Mouse (Mus musculus): ENCODE results near the gene Polr1b. TPM values are rescaled to one million over a fixed set of nuclear protein-coding genes. Genes with fewer than 3 reads are reported as not detected.

The Polr1b gene
- polyA plus RNA-seq, 1 experiment from 2014 or later, result 27.2 TPM

GRCm38 (mm10) chr2:129081097-129081496 lies 19.7 kb upstream of the Polr1b start:
- no peaks in the 10 kb centered on the region for H3K4me1 ChIP-seq
- no peak overlapping the region for H3K4me3 ChIP-seq
- H3K9ac ChIP-seq (replicated peaks), result no peak overlapping the region
- H3K27me3 ChIP-seq, result no peaks in the 10 kb centered on the region
- H3K4me2 ChIP-seq (replicated peaks), result no peak overlapping the region
- no peak for ATAC-seq (ENCODE audit: low FRiP score, low read depth)
- WGBS, result 78% methylated on average over 13 of the region's 13 CpGs
- H3K36me3 ChIP-seq, result peaks cover 50% of the 10 kb centered on the region
- H3K9me3 ChIP-seq, result no peaks in the 10 kb centered on the region
- H3K27ac ChIP-seq (replicated peaks), result no peak overlapping the region

GRCm38 (mm10) chr2:129083514-129083913 lies 17.3 kb upstream of the Polr1b start:
- no peaks in the 10 kb centered on the region for H3K9me3 ChIP-seq
- no peak overlapping the region for H3K9ac ChIP-seq (replicated peaks)
- H3K4me2 ChIP-seq (replicated peaks), result no peak overlapping the region
- no peaks in the 10 kb centered on the region for H3K27me3 ChIP-seq
- H3K4me3 ChIP-seq, result no peak overlapping the region
- ATAC-seq (ENCODE audit: low FRiP score, low read depth), result no peak
- peaks cover 37% of the 10 kb centered on the region for H3K36me3 ChIP-seq
- H3K4me1 ChIP-seq, result no peaks in the 10 kb centered on the region
- 90% methylated on average over 5 of the region's 5 CpGs for WGBS
- no peak overlapping the region for H3K27ac ChIP-seq (replicated peaks)

GRCm38 (mm10) chr2:129084959-129085358 lies 15.8 kb upstream of the Polr1b start:
- peaks cover 44% of the 10 kb centered on the region for H3K36me3 ChIP-seq
- 51% methylated on average over 2 of the region's 2 CpGs for WGBS

GRCm38 (mm10) chr2:129087520-129087919 lies 13.3 kb upstream of the Polr1b start:
- no peaks in the 10 kb centered on the region for H3K27me3 ChIP-seq
- no peak overlapping the region for H3K9ac ChIP-seq (replicated peaks)
- H3K9me3 ChIP-seq, result no peaks in the 10 kb centered on the region
- no peak overlapping the region for H3K27ac ChIP-seq (replicated peaks)
- peaks cover 53% of the 10 kb centered on the region for H3K36me3 ChIP-seq
- 93% methylated on average over 1 of the region's 1 CpGs for WGBS
- ATAC-seq (ENCODE audit: low FRiP score, low read depth), result no peak
- H3K4me3 ChIP-seq, result no peak overlapping the region
- H3K4me1 ChIP-seq, result no peaks in the 10 kb centered on the region
- no peak overlapping the region for H3K4me2 ChIP-seq (replicated peaks)

More at GRCm38 (mm10) chr2:129084959-129085358, 15.8 kb upstream of the Polr1b start:
- Histone ChIP-seq H3K9me3 (no peaks in the 10 kb centered on the region), H3K27me3 (no peaks in the 10 kb centered on the region), H3K4me3 (no peak overlapping the region), H3K27ac (replicated peaks) (no peak overlapping the region), H3K4me1 (no peaks in the 10 kb centered on the region), H3K9ac (replicated peaks) (no peak overlapping the region), H3K4me2 (replicated peaks) (no peak overlapping the region)
- no peak for ATAC-seq (ENCODE audit: low FRiP score, low read depth)

- Histone ChIP-seq H3K27ac (replicated peaks) (no peak overlapping the region), H3K4me1 (no peaks in the 10 kb centered on the region), H3K9ac (replicated peaks) (no peak overlapping the region), H3K4me2 (replicated peaks) (no peak overlapping the region), H3K9me3 (no peaks in the 10 kb centered on the region), H3K27me3 (no peaks in the 10 kb centered on the region), H3K36me3 (peaks cover 69% of the 10 kb centered on the region), H3K4me3 (no peak overlapping the region)
- ATAC-seq (ENCODE audit: low FRiP score, low read depth), result no peak
- 90% methylated on average over 4 of the region's 4 CpGs for WGBS
Observed at GRCm38 (mm10) chr2:129090370-129090769, 10.4 kb upstream of the Polr1b start.

GRCm38 (mm10) chr2:129092810-129093209 lies 8.0 kb upstream of the Polr1b start:
- Histone ChIP-seq H3K9ac (replicated peaks) (no peak overlapping the region), H3K27me3 (no peaks in the 10 kb centered on the region)

GRCm38 (mm10) chr2:129093926-129094724 lies 6.7 kb upstream of the Polr1b start:
- no peaks in the 10 kb centered on the region for H3K4me1 ChIP-seq
- no peak overlapping the region for H3K4me2 ChIP-seq (replicated peaks)
- no peaks in the 10 kb centered on the region for H3K27me3 ChIP-seq
- WGBS, result 89% methylated on average over 18 of the region's 18 CpGs
- H3K9ac ChIP-seq (replicated peaks), result no peak overlapping the region
- no peak for ATAC-seq (ENCODE audit: low FRiP score, low read depth)
- H3K4me3 ChIP-seq, result no peak overlapping the region
- no peaks in the 10 kb centered on the region for H3K9me3 ChIP-seq
- H3K36me3 ChIP-seq, result peaks cover 49% of the 10 kb centered on the region
- H3K27ac ChIP-seq (replicated peaks), result no peak overlapping the region

More at GRCm38 (mm10) chr2:129092810-129093209, 8.0 kb upstream of the Polr1b start:
- H3K27ac ChIP-seq (replicated peaks), result no peak overlapping the region
- H3K4me2 ChIP-seq (replicated peaks), result no peak overlapping the region
- ATAC-seq (ENCODE audit: low FRiP score, low read depth), result no peak
- no peaks in the 10 kb centered on the region for H3K9me3 ChIP-seq
- peaks cover 60% of the 10 kb centered on the region for H3K36me3 ChIP-seq
- no peaks in the 10 kb centered on the region for H3K4me1 ChIP-seq
- WGBS, result 90% methylated on average over 12 of the region's 12 CpGs
- no peak overlapping the region for H3K4me3 ChIP-seq

- 96% methylated on average over 5 of the region's 5 CpGs for WGBS
- Histone ChIP-seq H3K9ac (replicated peaks) (no peak overlapping the region), H3K27ac (replicated peaks) (no peak overlapping the region), H3K9me3 (no peaks in the 10 kb centered on the region), H3K27me3 (no peaks in the 10 kb centered on the region), H3K4me1 (no peaks in the 10 kb centered on the region), H3K4me2 (replicated peaks) (no peak overlapping the region), H3K36me3 (peaks cover 69% of the 10 kb centered on the region), H3K4me3 (no peak overlapping the region)
- ATAC-seq (ENCODE audit: low FRiP score, low read depth), result no peak
Observed at GRCm38 (mm10) chr2:129112924-129113323, 12.1 kb downstream of the Polr1b start.

GRCm38 (mm10) chr2:129115706-129116367 lies 15.0 kb downstream of the Polr1b start:
- 94% methylated on average over 9 of the region's 9 CpGs for WGBS
- Histone ChIP-seq H3K27me3 (no peaks in the 10 kb centered on the region), H3K9ac (replicated peaks) (no peak overlapping the region), H3K4me3 (no peak overlapping the region), H3K4me2 (replicated peaks) (no peak overlapping the region), H3K36me3 (peaks cover 80% of the 10 kb centered on the region), H3K9me3 (no peaks in the 10 kb centered on the region), H3K4me1 (no peaks in the 10 kb centered on the region), H3K27ac (replicated peaks) (no peak overlapping the region)
- no peak for ATAC-seq (ENCODE audit: low FRiP score, low read depth)

- peaks cover 85% of the 10 kb centered on the region for H3K36me3 ChIP-seq
- 100% methylated on average over 1 of the region's 1 CpGs for WGBS
- no peak for ATAC-seq (ENCODE audit: low FRiP score, low read depth)
- no peak overlapping the region for H3K4me2 ChIP-seq (replicated peaks)
- no peak overlapping the region for H3K27ac ChIP-seq (replicated peaks)
- no peaks in the 10 kb centered on the region for H3K27me3 ChIP-seq
- H3K9me3 ChIP-seq, result no peaks in the 10 kb centered on the region
- H3K4me3 ChIP-seq, result no peak overlapping the region
- no peak overlapping the region for H3K9ac ChIP-seq (replicated peaks)
- H3K4me1 ChIP-seq, result no peaks in the 10 kb centered on the region
Observed at GRCm38 (mm10) chr2:129116368-129116739, 15.6 kb downstream of the Polr1b start.

- Histone ChIP-seq H3K9ac (replicated peaks) (no peak overlapping the region), H3K4me2 (replicated peaks) (no peak overlapping the region), H3K27ac (replicated peaks) (no peak overlapping the region), H3K9me3 (no peaks in the 10 kb centered on the region), H3K27me3 (no peaks in the 10 kb centered on the region), H3K36me3 (peaks cover 91% of the 10 kb centered on the region), H3K4me3 (no peak overlapping the region), H3K4me1 (no peaks in the 10 kb centered on the region)
- no peak for ATAC-seq (ENCODE audit: low FRiP score, low read depth)
- WGBS, result 92% methylated on average over 12 of the region's 12 CpGs
Observed at GRCm38 (mm10) chr2:129118061-129118460, 17.3 kb downstream of the Polr1b start.

- 96% methylated on average over 8 of the region's 8 CpGs for WGBS
- H3K27me3 ChIP-seq, result no peaks in the 10 kb centered on the region
- H3K36me3 ChIP-seq, result peaks cover 89% of the 10 kb centered on the region
- H3K9me3 ChIP-seq, result no peaks in the 10 kb centered on the region
- no peak overlapping the region for H3K4me2 ChIP-seq (replicated peaks)
- no peak overlapping the region for H3K4me3 ChIP-seq
- H3K9ac ChIP-seq (replicated peaks), result no peak overlapping the region
- H3K4me1 ChIP-seq, result no peaks in the 10 kb centered on the region
- no peak overlapping the region for H3K27ac ChIP-seq (replicated peaks)
- no peak for ATAC-seq (ENCODE audit: low FRiP score, low read depth)
Observed at GRCm38 (mm10) chr2:129121986-129122385, 21.2 kb downstream of the Polr1b start.

Data from midbrain, embryonic 12.5 days (tissue).